In the genomic region with DNA sequence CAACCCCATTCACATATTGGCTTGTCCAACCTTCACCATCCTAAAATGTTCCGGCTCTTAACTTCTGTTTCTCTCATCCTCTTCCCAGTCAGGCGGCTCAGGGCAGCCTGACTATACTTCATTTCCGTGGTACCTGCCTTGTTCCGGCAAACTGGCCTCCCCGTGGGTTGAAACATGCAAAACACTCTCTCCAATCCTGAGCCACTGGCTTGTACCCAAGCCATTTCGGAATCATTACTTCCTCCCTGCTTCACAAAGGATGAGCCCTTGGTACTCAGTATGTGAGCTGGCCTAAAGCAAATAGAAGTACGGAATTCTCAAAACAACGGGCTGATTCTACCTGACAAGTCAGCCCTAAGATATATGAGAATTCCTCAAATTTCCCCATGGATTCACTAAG, we compare ENCODE assay signal across 25 mouse cellular contexts.
"Had no signal": no experiment of that assay in that cellular context is flagged by ENCODE, and none has a peak within 500 bp of the region (broad histone marks: within the 10 kb centered on the region; RNA-seq: fewer than 3 reads in every experiment).

No protein-coding gene starts in this region.

- H3K4me3 ChIP-seq: heart, adult 2 months; heart, embryonic 13.5 days; heart, embryonic 15.5 days; hindbrain, embryonic 13.5 days; hindbrain, embryonic 15.5 days; kidney, embryonic 15.5 days; limb, embryonic 13.5 days; limb, embryonic 15.5 days; liver, embryonic 12.5 days had no signal

- H3K4me2 ChIP-seq: heart, embryonic 11.5 days; heart, embryonic 13.5 days; heart, embryonic 15.5 days; hindbrain, embryonic 13.5 days; hindbrain, embryonic 15.5 days; kidney, embryonic 15.5 days; limb, embryonic 13.5 days; limb, embryonic 15.5 days; liver, embryonic 12.5 days had no signal

- H3K9me3 ChIP-seq: heart, embryonic 15.5 days; kidney, embryonic 15.5 days; limb, embryonic 15.5 days; liver, embryonic 12.5 days had no signal

- H3K27ac ChIP-seq: heart, adult 2 months; heart, embryonic 13.5 days; heart, embryonic 15.5 days; hindbrain, embryonic 13.5 days; hindbrain, embryonic 15.5 days; hindbrain, postnatal 0 days; kidney, embryonic 15.5 days; kidney, postnatal 0 days; limb, embryonic 13.5 days; limb, embryonic 15.5 days; liver, embryonic 12.5 days; liver, embryonic 14.5 days had no signal

- DNase-seq: gastrocnemius, postnatal 14 days; gastrocnemius, postnatal 36 days; heart, adult 2 months; heart, postnatal 14 days; heart, postnatal 36 days; kidney, adult 11 months; kidney, adult 2 months; kidney, adult 9 months; kidney, postnatal 14 days; kidney, postnatal 36 days; layer of hippocampus, adult 9-11 months; layer of hippocampus, postnatal 36 days had no signal

- H3K9ac ChIP-seq: heart, embryonic 13.5 days; heart, embryonic 15.5 days; hindbrain, embryonic 13.5 days; hindbrain, embryonic 15.5 days; kidney, embryonic 15.5 days; limb, embryonic 13.5 days; limb, embryonic 15.5 days; liver, embryonic 12.5 days; liver, embryonic 14.5 days had no signal

- H3K4me1 ChIP-seq: hindbrain, embryonic 13.5 days; hindbrain, embryonic 15.5 days; kidney, embryonic 15.5 days; limb, embryonic 13.5 days; limb, embryonic 15.5 days; liver, embryonic 12.5 days had no signal

- H3K36me3 ChIP-seq: heart, embryonic 13.5 days; heart, embryonic 15.5 days; hindbrain, embryonic 13.5 days; hindbrain, embryonic 15.5 days; kidney, embryonic 15.5 days; limb, embryonic 13.5 days; limb, embryonic 15.5 days; liver, embryonic 12.5 days had no signal

- ATAC-seq: hindbrain, postnatal 0 days; intestine, embryonic 16.5 days; liver, embryonic 12.5 days had no signal

- H3K27me3 ChIP-seq: heart, embryonic 13.5 days; heart, embryonic 15.5 days; hindbrain, embryonic 13.5 days; hindbrain, embryonic 15.5 days; kidney, embryonic 15.5 days; limb, embryonic 13.5 days; limb, embryonic 15.5 days; liver, embryonic 12.5 days had no signal
